Mouse (Mus musculus) ES-Bruce4 (cell line): Measurements from ENCODE around the gene D230025D16Rik.

Experiments used
- CTCF ChIP-seq: IDR thresholded peaks from one replicate; pipeline ENCODE4 v1.8.1; 2011; ENCODE audit warnings: low read depth, low read length
- POLR2A ChIP-seq: IDR thresholded peaks from one replicate; pipeline ENCODE4 v1.8.1; 2011; ENCODE audit warnings: low read length; ENCODE audit not compliant: insufficient read depth

DNA sequence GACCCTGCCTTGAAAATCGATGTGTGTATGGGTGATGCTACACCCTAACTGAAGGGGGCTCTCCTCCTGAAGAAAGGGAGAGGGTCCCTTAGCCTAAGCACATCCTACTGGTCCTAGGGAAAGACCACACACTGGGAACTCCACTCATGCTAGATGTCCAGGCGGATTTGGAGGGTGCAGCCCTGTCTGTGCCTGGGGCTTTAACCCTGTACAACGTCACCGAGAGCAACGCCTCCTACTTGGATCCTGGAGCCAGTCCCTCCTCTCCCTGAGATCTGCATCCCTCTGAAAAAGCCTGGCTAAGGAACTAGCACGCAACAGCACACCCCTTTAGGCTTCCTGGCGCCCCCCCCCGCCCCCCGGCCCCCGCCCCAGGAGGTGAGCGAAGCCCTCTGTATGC is 50.4 kb downstream of the D230025D16Rik start:
- no peak for TF ChIP-seq CTCF
- TF ChIP-seq POLR2A: no peak
